In the genomic region with DNA sequence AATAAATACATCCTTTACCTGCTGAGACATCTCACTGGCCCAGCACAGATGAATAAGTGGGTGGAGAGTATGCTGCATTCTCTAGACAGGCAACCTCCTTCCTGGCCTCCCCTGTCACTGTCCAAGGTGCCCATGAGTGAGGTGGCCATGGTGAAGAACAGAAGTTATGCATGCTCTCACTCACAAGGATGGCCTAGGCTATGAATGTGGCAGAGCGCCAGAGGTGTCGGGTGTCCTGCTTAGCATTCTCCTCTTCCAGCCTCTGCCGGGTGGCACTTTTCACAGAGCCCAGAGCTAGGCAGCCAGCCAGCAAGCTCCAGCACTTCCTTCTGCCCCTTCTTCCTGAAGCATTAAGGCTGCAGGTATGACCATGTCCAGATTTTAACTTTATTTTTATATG, we compare ENCODE assay signal across 11 mouse cellular contexts. TPM values are rescaled to one million over a fixed set of nuclear protein-coding genes. Genes with fewer than 3 reads are reported as not detected.
DNase-seq lines count a peak whose midpoint lies in the region; ATAC-seq and TF ChIP-seq lines count a peak whose summit lies in the region.
"Had no signal": no experiment of that assay in that cellular context is flagged by ENCODE, and none has a peak within 500 bp of the region (broad histone marks: within the 10 kb centered on the region; RNA-seq: fewer than 3 reads in every experiment).

No protein-coding gene starts in this region.

- no peak for ATAC-seq in midbrain, postnatal 0 days (ENCODE audit: low FRiP score)
- ATAC-seq in midbrain, embryonic 16.5 days: no peak
- ATAC-seq in embryonic facial prominence, embryonic 13.5 days (ENCODE audit: insufficient number of reproducible peaks, insufficient read depth, low FRiP score, low TSS enrichment, low read depth): no peak
- ATAC-seq: forebrain, embryonic 15.5 days had no signal

- no peak overlapping the region for H3K27ac ChIP-seq in midbrain, postnatal 0 days (ENCODE audit: low read depth, low read length)
- no peak overlapping the region for H3K27ac ChIP-seq in midbrain, embryonic 16.5 days (ENCODE audit: low read length)
- H3K27ac ChIP-seq in embryonic facial prominence, embryonic 13.5 days: no peak overlapping the region
- H3K27ac ChIP-seq: forebrain, embryonic 15.5 days; hindbrain, embryonic 12.5 days had no signal

- DNase-seq in heart, postnatal 10 days: peak; percentile 62 to 65
- DNase-seq in heart, adult 18-20 months: no peak
- DNase-seq in midbrain, postnatal 0 days (ENCODE audit: low spot score): peak; percentile 38
- DNase-seq in kidney, postnatal 4 days: peak; percentile 58 to 74
- no peak for DNase-seq in thymus, postnatal 25 days
- DNase-seq in thymus, adult 18-20 months: no peak
- DNase-seq: right cerebral cortex, postnatal 4 days had no signal

- H3K4me3 ChIP-seq in midbrain, postnatal 0 days (ENCODE audit: low read depth, low read length): no peak overlapping the region
- no peak overlapping the region for H3K4me3 ChIP-seq in midbrain, embryonic 16.5 days (ENCODE audit: low read depth, low read length)
- H3K4me3 ChIP-seq in embryonic facial prominence, embryonic 13.5 days: no peak overlapping the region
- H3K4me3 ChIP-seq: forebrain, embryonic 15.5 days; hindbrain, embryonic 12.5 days had no signal

- H3K4me1 ChIP-seq in midbrain, postnatal 0 days (ENCODE audit: insufficient read depth, low read length): no peaks in the 10 kb centered on the region
- no peaks in the 10 kb centered on the region for H3K4me1 ChIP-seq in midbrain, embryonic 16.5 days (ENCODE audit: control insufficient read depth, insufficient read depth, low read length)
- peaks cover 6% of the 10 kb centered on the region for H3K4me1 ChIP-seq in embryonic facial prominence, embryonic 13.5 days
- H3K4me1 ChIP-seq: forebrain, embryonic 15.5 days; hindbrain, embryonic 12.5 days had no signal

- no peaks in the 10 kb centered on the region for H3K36me3 ChIP-seq in midbrain, postnatal 0 days (ENCODE audit: insufficient read depth, low read length)
- no peaks in the 10 kb centered on the region for H3K36me3 ChIP-seq in midbrain, embryonic 16.5 days (ENCODE audit: control insufficient read depth, insufficient read depth, low read length)
- H3K36me3 ChIP-seq in embryonic facial prominence, embryonic 13.5 days: no peaks in the 10 kb centered on the region
- H3K36me3 ChIP-seq: forebrain, embryonic 15.5 days; hindbrain, embryonic 12.5 days had no signal

- H3K27me3 ChIP-seq in midbrain, postnatal 0 days (ENCODE audit: insufficient read depth, low read length): no peaks in the 10 kb centered on the region
- no peaks in the 10 kb centered on the region for H3K27me3 ChIP-seq in midbrain, embryonic 16.5 days (ENCODE audit: control insufficient read depth, insufficient read depth, low read depth, low read length)
- H3K27me3 ChIP-seq in embryonic facial prominence, embryonic 13.5 days: peaks cover 4% of the 10 kb centered on the region; the same call in 1 of the 2 replicates
- H3K27me3 ChIP-seq: forebrain, embryonic 15.5 days had no signal

- no peaks in the 10 kb centered on the region for H3K9me3 ChIP-seq in midbrain, postnatal 0 days (ENCODE audit: low read length)
- no peaks in the 10 kb centered on the region for H3K9me3 ChIP-seq in midbrain, embryonic 16.5 days (replicated peaks; ENCODE audit: control insufficient read depth, low read length, poor library complexity, severe bottlenecking)
- no peaks in the 10 kb centered on the region for H3K9me3 ChIP-seq in embryonic facial prominence, embryonic 13.5 days
- H3K9me3 ChIP-seq: forebrain, embryonic 15.5 days; hindbrain, embryonic 12.5 days had no signal

- H3K4me2 ChIP-seq in midbrain, postnatal 0 days (ENCODE audit: low read depth, low read length, poor library complexity, severe bottlenecking): no peak overlapping the region
- H3K4me2 ChIP-seq in midbrain, embryonic 16.5 days (ENCODE audit: low read length): no peak overlapping the region
- H3K4me2 ChIP-seq in embryonic facial prominence, embryonic 13.5 days: no peak overlapping the region
- H3K4me2 ChIP-seq: forebrain, embryonic 15.5 days; hindbrain, embryonic 12.5 days had no signal

- TF ChIP-seq CTCF in midbrain, postnatal 0 days (IDR thresholded peaks at IDR 0.05): no peak

- intact Hi-C loops in heart, postnatal 10 days (cut with DNase I): no loop called here

- H3K9ac ChIP-seq in midbrain, postnatal 0 days (replicated peaks; ENCODE audit: low read length, poor library complexity, severe bottlenecking): no peak overlapping the region
- no peak overlapping the region for H3K9ac ChIP-seq in midbrain, embryonic 16.5 days (ENCODE audit: low read depth, low read length)
- 0 out of 2 replicates have a peak overlapping the region, but pooled peaks have one; percentile 27 for H3K9ac ChIP-seq in embryonic facial prominence, embryonic 13.5 days
- H3K9ac ChIP-seq: forebrain, embryonic 15.5 days; hindbrain, embryonic 12.5 days had no signal

- 31% methylated on average over 3 of the region's 3 CpGs for WGBS in midbrain, postnatal 0 days
- WGBS in midbrain, embryonic 16.5 days: 40% methylated on average over 3 of the region's 3 CpGs
- 27% methylated on average over 3 of the region's 3 CpGs for WGBS in embryonic facial prominence, embryonic 13.5 days

RNA-seq across cellular contexts. Expression of a gene that starts 6.3 kb away (rescaled TPM):
- total RNA-seq in heart, postnatal 10 days (2021): 10 to 100 TPM; 40.8 to 48.8 TPM
- 10 to 100 TPM; 46.1 to 46.8 TPM for total RNA-seq in heart, adult 18-20 months (2021)
- total RNA-seq in midbrain, postnatal 0 days (2014; rRNA removed): 39.6 and 45.4 TPM in 2 replicates
- 9.1 and 9.7 TPM in 2 replicates for polyA plus RNA-seq in midbrain, postnatal 0 days (2015; fragmentation: Nextera tagmentation; extraction: Ambion mirVana)
- polyA plus RNA-seq in midbrain, embryonic 16.5 days (2015; fragmentation: Nextera tagmentation; extraction: Ambion mirVana): 11.3 and 11.6 TPM in 2 replicates
- 20.3 and 22.1 TPM in 2 replicates for polyA plus RNA-seq in embryonic facial prominence, embryonic 13.5 days (2015; fragmentation: Nextera tagmentation; extraction: Ambion mirVana)

RNA-seq across cellular contexts. Expression of a gene that starts 13.9 kb away (rescaled TPM):
- 1 to 10 TPM; 2.4 to 3.4 TPM for total RNA-seq in heart, postnatal 10 days (2021)
- total RNA-seq in heart, adult 18-20 months (2021): 1 to 10 TPM; 5.1 to 6.6 TPM
- total RNA-seq in midbrain, postnatal 0 days (2014; rRNA removed): 0.19 and 0.49 TPM in 2 replicates
- 0.38 and 0.77 TPM in 2 replicates for polyA plus RNA-seq in midbrain, postnatal 0 days (2015; fragmentation: Nextera tagmentation; extraction: Ambion mirVana)
- polyA plus RNA-seq in midbrain, embryonic 16.5 days (2015; fragmentation: Nextera tagmentation; extraction: Ambion mirVana): 0.36 and 0.47 TPM in 2 replicates
- polyA plus RNA-seq in embryonic facial prominence, embryonic 13.5 days (2015; fragmentation: Nextera tagmentation; extraction: Ambion mirVana): 0.59 and 0.81 TPM in 2 replicates

RNA-seq across cellular contexts. Expression of a gene that starts 29.8 kb away (rescaled TPM):
- under 1 TPM in 1 of 2 experiments, not detected in 1; 0.20 TPM for total RNA-seq in heart, postnatal 10 days (2021)
- under 1 TPM in 1 of 2 experiments, not detected in 1; 0.28 TPM for total RNA-seq in heart, adult 18-20 months (2021)
- total RNA-seq in midbrain, postnatal 0 days (2014; rRNA removed): not detected in 2 replicates
- polyA plus RNA-seq in midbrain, postnatal 0 days (2015; fragmentation: Nextera tagmentation; extraction: Ambion mirVana): 4.8 and 5.3 TPM in 2 replicates
- 2.5 and 7.0 TPM in 2 replicates for polyA plus RNA-seq in midbrain, embryonic 16.5 days (2015; fragmentation: Nextera tagmentation; extraction: Ambion mirVana)
- polyA plus RNA-seq in embryonic facial prominence, embryonic 13.5 days (2015; fragmentation: Nextera tagmentation; extraction: Ambion mirVana): 2.2 and 4.2 TPM in 2 replicates

RNA-seq across cellular contexts. Expression of a gene that starts 43.8 kb away (rescaled TPM):
- total RNA-seq in heart, postnatal 10 days (2021): under 1 TPM; 0.57 to 0.67 TPM
- total RNA-seq in heart, adult 18-20 months (2021): under 1 TPM; 0.55 to 0.57 TPM
- total RNA-seq in midbrain, postnatal 0 days (2014; rRNA removed): 65.1 and 86.5 TPM in 2 replicates
- polyA plus RNA-seq in midbrain, postnatal 0 days (2015; fragmentation: Nextera tagmentation; extraction: Ambion mirVana): 47.9 and 51.3 TPM in 2 replicates
- 40.3 and 42.1 TPM in 2 replicates for polyA plus RNA-seq in midbrain, embryonic 16.5 days (2015; fragmentation: Nextera tagmentation; extraction: Ambion mirVana)
- 9.3 and 9.4 TPM in 2 replicates for polyA plus RNA-seq in embryonic facial prominence, embryonic 13.5 days (2015; fragmentation: Nextera tagmentation; extraction: Ambion mirVana)

RNA-seq across cellular contexts. Expression of a gene that starts 57.1 kb away (rescaled TPM):
- total RNA-seq in heart, postnatal 10 days (2021): 100 to 1,000 TPM; 160 to 173 TPM
- 100 to 1,000 TPM; 157 to 174 TPM for total RNA-seq in heart, adult 18-20 months (2021)
- total RNA-seq in midbrain, postnatal 0 days (2014; rRNA removed): 97.1 and 106 TPM in 2 replicates
- 264 and 291 TPM in 2 replicates for polyA plus RNA-seq in midbrain, postnatal 0 days (2015; fragmentation: Nextera tagmentation; extraction: Ambion mirVana)
- polyA plus RNA-seq in midbrain, embryonic 16.5 days (2015; fragmentation: Nextera tagmentation; extraction: Ambion mirVana): 261 and 268 TPM in 2 replicates
- polyA plus RNA-seq in embryonic facial prominence, embryonic 13.5 days (2015; fragmentation: Nextera tagmentation; extraction: Ambion mirVana): 315 and 327 TPM in 2 replicates

Comparison
In these comparisons a context has a peak if more than half of its experiments do, and no peak if none do; other contexts are left out.
1. DNase-seq: peak in heart, postnatal 10 days (2 of 2), midbrain, postnatal 0 days (single experiment) and kidney, postnatal 4 days (2 of 2); none in heart, adult 18-20 months (0 of 2), thymus, postnatal 25 days (single experiment) and thymus, adult 18-20 months (0 of 2).